Mouse (Mus musculus) liver, embryonic 16.5 days (tissue): Measurements from ENCODE around the gene Bach1. TPM values are rescaled to one million over a fixed set of nuclear protein-coding genes. Genes with fewer than 3 reads are reported as not detected.

Source experiments
- ATAC-seq: fragments of 200-750 bp; cut with Nextera tagmentation; 2 replicates; pipeline ENCODE4 v1.8.0; 2017; ENCODE audit warnings: low read depth, mild to moderate bottlenecking, moderate number of reproducible peaks, moderate library complexity
- H3K27ac ChIP-seq: fragments of 300-500 bp; sonication (generic); 2 replicates; pipeline ENCODE4 v1.5.1; 2014; ENCODE audit warnings: mild to moderate bottlenecking, low read length
- H3K27me3 ChIP-seq: fragments of 300-500 bp; sonication (generic); 2 replicates; pipeline ENCODE4 v1.6.1; 2014; ENCODE audit warnings: low read depth, low read length, mixed read lengths; ENCODE audit not compliant: control insufficient read depth, insufficient read depth
- H3K36me3 ChIP-seq: fragments of 300-500 bp; sonication (generic); 2 replicates; pipeline ENCODE4 v1.6.1; 2014; ENCODE audit warnings: mild to moderate bottlenecking; ENCODE audit not compliant: control insufficient read depth, insufficient read depth
- H3K4me1 ChIP-seq: fragments of 300-500 bp; sonication (generic); 2 replicates; pipeline ENCODE4 v1.6.1; 2014; ENCODE audit warnings: low read depth, low read length, mixed read lengths; ENCODE audit not compliant: control insufficient read depth
- H3K4me2 ChIP-seq: fragments of 300-500 bp; sonication (generic); 2 replicates; pipeline ENCODE4 v1.6.1; 2014; ENCODE audit warnings: low read depth, low read length, mixed read lengths
- H3K4me3 ChIP-seq: fragments of 300-500 bp; sonication (generic); 2 replicates; pipeline ENCODE4 v1.5.1; 2014; ENCODE audit warnings: low read depth, mild to moderate bottlenecking, low read length
- H3K9ac ChIP-seq: fragments of 300-500 bp; sonication (generic); 2 replicates; pipeline ENCODE4 v1.6.1; 2014; ENCODE audit warnings: low read depth, low read length
- H3K9me3 ChIP-seq: fragments of 300-500 bp; sonication (generic); replicated peaks from 2 replicates; pipeline ENCODE4 v1.6.1; 2016; ENCODE audit warnings: low read length; ENCODE audit not compliant: control insufficient read depth
- WGBS: fragments of 180-500 bp; shearing (Covaris S2); extraction: QIAGEN DNeasy Blood & Tissue Kit; methylation state at CpG from one replicate; pipeline ENCODE4 v1.1.7; 2014; ENCODE audit not compliant: insufficient replicate concordance; 5-methylcytosine and 5-hydroxymethylcytosine counted together
- polyA plus RNA-seq: library from polyadenylated mRNA; unstranded; fragments of >200 nt; fragmentation: Nextera tagmentation; extraction: Ambion mirVana; gene quantifications from 2 replicates; pipeline ENCODE4 v1.2.1, GENCODE M21; 2015

Bach1 gene
- polyA plus RNA-seq, result 5.8 and 6.6 TPM in 2 replicates

GRCm38 (mm10) chr16:87698692-87699305 lies at the start of gene Bach1:
TSS of gene Bach1 (plus strand) at chr16:87698945.
- Histone ChIP-seq H3K9me3 (no peaks in the 10 kb centered on the region), H3K4me3 (peak within 1 kb of the TSS; percentile 90), H3K27me3 (no peaks in the 10 kb centered on the region), H3K4me1 (peaks cover 43% of the 10 kb centered on the region), H3K4me2 (peak within 1 kb of the TSS; percentile 89), H3K36me3 (no peaks in the 10 kb centered on the region), H3K27ac (peak within 1 kb of the TSS; percentile 96), H3K9ac (peak within 1 kb of the TSS; percentile 94)
- 1% methylated on average over 47 of the region's 84 CpGs for WGBS
- peak; percentile 87 for ATAC-seq

GRCm38 (mm10) chr16:87652344-87652743 lies 46.4 kb upstream of the Bach1 start:
- H3K4me3 ChIP-seq, result no peak overlapping the region
- no peak for ATAC-seq
- no peak overlapping the region for H3K4me2 ChIP-seq
- 64% methylated on average over 8 of the region's 8 CpGs for WGBS
- no peaks in the 10 kb centered on the region for H3K36me3 ChIP-seq
- no peak overlapping the region for H3K9ac ChIP-seq
- H3K9me3 ChIP-seq, result no peaks in the 10 kb centered on the region
- no peaks in the 10 kb centered on the region for H3K27me3 ChIP-seq
- H3K4me1 ChIP-seq, result no peaks in the 10 kb centered on the region
- no peak overlapping the region for H3K27ac ChIP-seq

GRCm38 (mm10) chr16:87652924-87653323 lies 45.8 kb upstream of the Bach1 start:
- Histone ChIP-seq H3K4me1 (no peaks in the 10 kb centered on the region), H3K27ac (no peak overlapping the region), H3K36me3 (no peaks in the 10 kb centered on the region), H3K9ac (no peak overlapping the region), H3K4me2 (no peak overlapping the region), H3K9me3 (no peaks in the 10 kb centered on the region), H3K27me3 (no peaks in the 10 kb centered on the region), H3K4me3 (no peak overlapping the region)
- no peak for ATAC-seq
- WGBS, result 62% methylated on average over 13 of the region's 13 CpGs

GRCm38 (mm10) chr16:87654016-87654575 lies 44.6 kb upstream of the Bach1 start:
- Histone ChIP-seq H3K9ac (no peak overlapping the region), H3K4me2 (no peak overlapping the region; the same call in 1 of the 2 replicates), H3K36me3 (no peaks in the 10 kb centered on the region), H3K27me3 (no peaks in the 10 kb centered on the region), H3K27ac (peak overlapping the region; percentile 50; the same call in 1 of the 2 replicates), H3K4me1 (no peaks in the 10 kb centered on the region), H3K4me3 (no peak overlapping the region), H3K9me3 (no peaks in the 10 kb centered on the region)
- 23% methylated on average over 11 of the region's 11 CpGs for WGBS
- ATAC-seq, result no peak

- WGBS, result 38% methylated on average over 5 of the region's 5 CpGs
These were observed 43.7 kb upstream of the Bach1 start for GRCm38 (mm10) chr16:87655005-87655404.

GRCm38 (mm10) chr16:87655579-87655978 lies 43.2 kb upstream of the Bach1 start:
- 34% methylated on average over 9 of the region's 9 CpGs for WGBS
- no peak overlapping the region for H3K4me3 ChIP-seq
- no peaks in the 10 kb centered on the region for H3K27me3 ChIP-seq
- no peak for ATAC-seq
- no peak overlapping the region for H3K4me2 ChIP-seq
- H3K4me1 ChIP-seq, result no peaks in the 10 kb centered on the region
- peak overlapping the region; percentile 26; the same call in 1 of the 2 replicates for H3K27ac ChIP-seq
- no peaks in the 10 kb centered on the region for H3K36me3 ChIP-seq
- H3K9me3 ChIP-seq, result no peaks in the 10 kb centered on the region
- H3K9ac ChIP-seq, result no peak overlapping the region

More at GRCm38 (mm10) chr16:87655005-87655404, 43.7 kb upstream of the Bach1 start:
- H3K27me3 ChIP-seq, result no peaks in the 10 kb centered on the region
- H3K4me2 ChIP-seq, result no peak overlapping the region
- H3K36me3 ChIP-seq, result no peaks in the 10 kb centered on the region
- ATAC-seq, result peak; percentile 19; the same call in 1 of the 2 replicates
- H3K9me3 ChIP-seq, result no peaks in the 10 kb centered on the region
- H3K4me1 ChIP-seq, result no peaks in the 10 kb centered on the region
- no peak overlapping the region for H3K4me3 ChIP-seq
- no peak overlapping the region for H3K9ac ChIP-seq
- H3K27ac ChIP-seq, result peak overlapping the region; percentile 26; the same call in 1 of the 2 replicates

- H3K9ac ChIP-seq, result no peak overlapping the region
- no peak overlapping the region for H3K4me3 ChIP-seq
- H3K4me1 ChIP-seq, result no peaks in the 10 kb centered on the region
- no peak for ATAC-seq
- H3K27me3 ChIP-seq, result no peaks in the 10 kb centered on the region
- WGBS, result 60% methylated on average over 4 of the region's 4 CpGs
- no peak overlapping the region for H3K27ac ChIP-seq
- H3K9me3 ChIP-seq, result no peaks in the 10 kb centered on the region
- no peak overlapping the region for H3K4me2 ChIP-seq
- no peaks in the 10 kb centered on the region for H3K36me3 ChIP-seq
These were observed 42.0 kb upstream of the Bach1 start for GRCm38 (mm10) chr16:87656771-87657170.

- H3K9me3 ChIP-seq, result no peaks in the 10 kb centered on the region
- H3K4me1 ChIP-seq, result no peaks in the 10 kb centered on the region
- 83% methylated on average over 9 of the region's 9 CpGs for WGBS
- no peak overlapping the region for H3K27ac ChIP-seq
- H3K9ac ChIP-seq, result no peak overlapping the region
- no peak overlapping the region for H3K4me2 ChIP-seq
- no peak overlapping the region for H3K4me3 ChIP-seq
- no peaks in the 10 kb centered on the region for H3K27me3 ChIP-seq
- no peak for ATAC-seq
- no peaks in the 10 kb centered on the region for H3K36me3 ChIP-seq
These were observed 41.5 kb upstream of the Bach1 start for GRCm38 (mm10) chr16:87657291-87657690.

- peak; percentile 73 for ATAC-seq
- Histone ChIP-seq H3K27ac (no peak overlapping the region), H3K4me1 (no peaks in the 10 kb centered on the region), H3K9me3 (no peaks in the 10 kb centered on the region), H3K4me2 (peak overlapping the region; percentile 26), H3K9ac (no peak overlapping the region), H3K36me3 (no peaks in the 10 kb centered on the region), H3K4me3 (peak overlapping the region; percentile 20), H3K27me3 (no peaks in the 10 kb centered on the region)
- 20% methylated on average over 12 of the region's 12 CpGs for WGBS
These were observed 37.7 kb upstream of the Bach1 start for GRCm38 (mm10) chr16:87661024-87661471.
